Mouse (Mus musculus) heart, postnatal 0 days (tissue): ENCODE measurements around the gene Lmln. TPM values are rescaled to one million over a fixed set of nuclear protein-coding genes. Genes with fewer than 3 reads are reported as not detected.
A peak's percentile ranks its signal among the peaks of the same experiment; 100 is the strongest.
"Not testable (repeated sequence)": the region's sequence is repeated elsewhere in the genome, so short reads cannot be mapped to it uniquely, and the experiment has no call there.

Experiments
- ATAC-seq: fragments of 200-750 bp; cut with Nextera tagmentation; 2 replicates; pipeline ENCODE4 v1.8.0; 2017; ENCODE audit warnings: low read depth, moderate number of reproducible peaks, moderate library complexity; ENCODE audit not compliant: insufficient read depth
- DNase-seq: peaks from one replicate; pipeline ENCODE4 v3.0.0-alpha.2; 2016; ENCODE audit warnings: low spot score
- H3K27ac ChIP-seq: fragments of 300-500 bp; sonication (generic); 2 replicates; pipeline ENCODE4 v1.5.1; 2014; ENCODE audit warnings: low read depth, mild to moderate bottlenecking
- H3K27me3 ChIP-seq: fragments of 300-500 bp; sonication (generic); 2 replicates; pipeline ENCODE4 v1.6.1; 2014; ENCODE audit warnings: low read length, mixed read lengths; ENCODE audit not compliant: control insufficient read depth, insufficient read depth
- H3K36me3 ChIP-seq: fragments of 300-500 bp; sonication (generic); replicated peaks from 2 replicates; pipeline ENCODE4 v1.6.1; 2014; ENCODE audit warnings: low read length, mixed read lengths; ENCODE audit not compliant: control insufficient read depth, insufficient read depth
- H3K4me1 ChIP-seq: fragments of 300-500 bp; sonication (generic); 2 replicates; pipeline ENCODE4 v1.6.1; 2014; ENCODE audit warnings: antibody characterized with exemption; ENCODE audit not compliant: control insufficient read depth, insufficient read depth
- H3K4me2 ChIP-seq: fragments of 300-500 bp; sonication (generic); 2 replicates; pipeline ENCODE4 v1.6.1; 2014; ENCODE audit warnings: low read depth, mild to moderate bottlenecking, low read length, moderate library complexity
- H3K4me3 ChIP-seq: fragments of 300-500 bp; sonication (generic); 2 replicates; pipeline ENCODE4 v1.5.1; 2014; ENCODE audit warnings: low read depth, low read length
- H3K9ac ChIP-seq: fragments of 300-500 bp; sonication (generic); replicated peaks from 2 replicates; pipeline ENCODE4 v1.6.1; 2014; ENCODE audit warnings: low read depth, low read length, mixed read lengths
- H3K9me3 ChIP-seq: fragments of 300-500 bp; sonication (generic); replicated peaks from 2 replicates; pipeline ENCODE4 v1.6.1; 2016; ENCODE audit warnings: low read length; ENCODE audit not compliant: control insufficient read depth
- CTCF ChIP-seq: IDR thresholded peaks from 2 replicates; pipeline ENCODE4 v1.5.1; 2016; ENCODE audit warnings: antibody characterized with exemption, control low read depth, low read depth
- EP300 ChIP-seq: IDR thresholded peaks from 2 replicates; pipeline ENCODE4 v1.6.1; 2016; ENCODE audit warnings: antibody characterized with exemption, low read depth
- WGBS: fragments of 180-500 bp; shearing (Covaris S2); extraction: QIAGEN DNeasy Blood & Tissue Kit; methylation state at CpG from one replicate; pipeline ENCODE4 v1.1.7; 2014; 5-methylcytosine and 5-hydroxymethylcytosine counted together
- microRNA counts: library from miRNA; unstranded; fragments of <30 nt; microRNA quantifications from one replicate; lab custom pipeline; 2015
- microRNA-seq: library from miRNA; unstranded; fragments of <30 nt; microRNA quantifications from one replicate; pipeline ENCODE4, GENCODE M21; 2016
- polyA plus RNA-seq: library from polyadenylated mRNA; unstranded; fragments of >200 nt; fragmentation: Nextera tagmentation; extraction: Ambion mirVana; gene quantifications from 2 replicates; pipeline ENCODE4 v1.2.1, GENCODE M21; 2015
- total RNA-seq: library from RNA; depleted of rRNA; stranded (reverse); fragments of >200 nt; gene quantifications from 2 replicates; pipeline ENCODE4 v1.2.3, GENCODE M21; 2014; ENCODE audit warnings: low replicate concordance; rRNA removed

Lmln gene
- total and polyA plus RNA-seq, 2 experiments from 2014 or later: 1.1 to 3.5 TPM

GRCm38 (mm10) chr16:33173151-33173550 is 110.8 kb downstream of the Lmln start:
- Histone ChIP-seq H3K9ac (no peak overlapping the region), H3K4me1 (peaks cover 2% of the 10 kb centered on the region; the same call in 1 of the 2 replicates), H3K36me3 (no peaks in the 10 kb centered on the region), H3K4me3 (no peak overlapping the region), H3K9me3 (no peaks in the 10 kb centered on the region), H3K27me3 (no peaks in the 10 kb centered on the region), H3K27ac (no peak overlapping the region), H3K4me2 (no peak overlapping the region)
- ATAC-seq: no peak
- WGBS: 59% methylated on average over 5 of the region's 5 CpGs
- DNase-seq: no peak
- TF ChIP-seq EP300 (no peak), CTCF (no peak)

GRCm38 (mm10) chr16:33174695-33175094 is 112.4 kb downstream of the Lmln start:
- Histone ChIP-seq H3K36me3 (no peaks in the 10 kb centered on the region), H3K27ac (no peak overlapping the region), H3K4me2 (no peak overlapping the region), H3K27me3 (no peaks in the 10 kb centered on the region), H3K4me1 (peaks cover 5% of the 10 kb centered on the region; the same call in 1 of the 2 replicates), H3K9me3 (no peaks in the 10 kb centered on the region), H3K4me3 (no peak overlapping the region), H3K9ac (no peak overlapping the region)
- no peak for TF ChIP-seq CTCF
- TF ChIP-seq EP300: no peak
- ATAC-seq: no peak
- DNase-seq: no peak

GRCm38 (mm10) chr16:33176831-33177230 is 114.5 kb downstream of the Lmln start:
- not testable (repeated sequence) for H3K4me2 ChIP-seq, H3K9me3 ChIP-seq, H3K27me3 ChIP-seq, DNase-seq, H3K4me1 ChIP-seq, H3K36me3 ChIP-seq, H3K4me3 ChIP-seq, H3K9ac ChIP-seq, ATAC-seq, H3K27ac ChIP-seq
- WGBS: 77% methylated on average over 5 of the region's 5 CpGs

MicroRNA genes within 50 kb of the gene (microRNA counts, 519-probe panel; counts per million panel counts)
- microRNA mmu-miR-1947 (lab: Ali Mortazavi, UCI): not detected

Small RNA genes lying within 50 kb of the gene (microRNA-seq; reads per million reads assigned to microRNA genes)
- not detected for gene Gm22231
- gene Mir1947: 3.0 reads per million, percentile 15 among the genes with 10 or more reads in this experiment

Other genes starting within 250 kb of the Lmln start
- 60.7 and 75.8 TPM in 2 replicates for gene Fyttd1, start 185.0 kb upstream of the Lmln start, total RNA-seq
- 118 and 120 TPM in 2 replicates for gene Fyttd1, start 185.0 kb upstream of the Lmln start, polyA plus RNA-seq
- 53.5 and 66.7 TPM in 2 replicates for gene Rubcn, start 184.8 kb upstream of the Lmln start, total RNA-seq
- gene Rubcn, start 184.8 kb upstream of the Lmln start, polyA plus RNA-seq: 12.5 and 14.7 TPM in 2 replicates
- 22.8 and 48.9 TPM in 2 replicates for gene Lrch3, start 148.4 kb upstream of the Lmln start, total RNA-seq
- gene Lrch3, start 148.4 kb upstream of the Lmln start, polyA plus RNA-seq: 11.2 and 14.0 TPM in 2 replicates
- 0.23 TPM in 1 of 2 replicates, not detected in the other for gene Iqcg, start 6.3 kb upstream of the Lmln start, total RNA-seq
- gene Iqcg, start 6.3 kb upstream of the Lmln start, polyA plus RNA-seq: 0.83 and 1.4 TPM in 2 replicates
- gene Rpl35a, start 6.1 kb upstream of the Lmln start, total RNA-seq: 615 and 659 TPM in 2 replicates
- 490 and 528 TPM in 2 replicates for gene Rpl35a, start 6.1 kb upstream of the Lmln start, polyA plus RNA-seq
- 18.0 and 20.3 TPM in 2 replicates for gene Osbpl11, start 122.5 kb downstream of the Lmln start, total RNA-seq
- gene Osbpl11, start 122.5 kb downstream of the Lmln start, polyA plus RNA-seq: 9.9 and 10.4 TPM in 2 replicates
- 62.4 and 68.5 TPM in 2 replicates for gene Snx4, start 188.9 kb downstream of the Lmln start, total RNA-seq
- 69.8 and 73.0 TPM in 2 replicates for gene Snx4, start 188.9 kb downstream of the Lmln start, polyA plus RNA-seq